Mouse (Mus musculus): ENCODE results near the gene Tsga10ip.
"Not testable (repeated sequence)": the region's sequence is repeated elsewhere in the genome, so short reads cannot be mapped to it uniquely, and the experiment has no call there.

Tsga10ip gene

DNA sequence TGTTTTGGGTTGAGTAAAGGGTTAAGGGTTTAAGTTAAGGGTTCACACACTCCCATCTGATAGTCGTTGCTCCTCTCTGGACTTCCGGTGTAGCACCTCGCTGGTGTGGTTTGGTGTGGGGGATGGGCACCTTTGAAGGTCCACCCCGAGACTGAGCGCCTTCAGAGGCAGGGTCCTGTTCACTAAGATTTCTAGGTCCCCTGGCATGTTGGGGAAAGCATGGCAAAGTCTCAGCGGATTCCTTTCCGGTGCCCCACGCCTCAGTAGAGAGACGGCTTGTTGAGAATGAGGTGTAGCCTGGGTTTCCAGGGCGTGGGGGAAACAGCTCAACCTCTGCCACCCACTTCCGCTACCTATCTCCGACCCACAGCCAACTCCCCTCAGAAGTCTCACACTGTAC lies 12.7 kb downstream of the Tsga10ip start:
- no peak for DNase-seq (ENCODE audit: low read depth, low spot score)

DNA sequence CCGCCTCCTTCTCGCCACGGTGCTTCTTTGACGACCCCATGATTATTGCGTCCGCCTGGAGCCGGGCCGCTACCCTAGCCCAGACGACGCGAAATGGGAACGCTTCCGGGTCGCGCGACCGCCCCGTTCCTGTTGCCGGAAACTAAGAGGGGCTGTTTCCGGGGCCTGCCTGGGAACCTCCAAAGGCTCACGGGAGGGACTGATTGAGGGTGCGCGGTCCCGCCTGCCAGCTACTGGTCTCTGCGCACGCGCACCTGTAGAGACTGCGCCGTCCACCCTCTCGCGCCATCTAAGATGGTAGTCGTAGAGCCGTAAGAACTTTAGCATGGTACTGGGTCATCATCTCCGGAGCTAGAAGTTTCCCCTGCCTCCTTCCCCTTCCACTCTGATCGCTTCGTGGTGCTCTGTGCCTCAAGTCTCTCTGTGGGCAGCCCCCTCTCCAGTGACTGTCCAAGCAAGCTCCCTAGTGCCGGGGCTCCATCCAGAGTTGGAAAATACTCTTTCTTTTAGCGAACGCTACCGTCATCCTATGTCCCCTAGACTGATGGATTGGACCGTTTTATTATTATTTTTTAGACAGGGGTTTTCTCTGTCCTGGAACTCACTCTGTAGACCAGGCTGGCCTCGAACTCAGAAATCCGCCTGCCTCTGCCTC lies 13.6 kb downstream of the Tsga10ip start, which contains the start of gene Sart1:
TSS of gene Sart1 (minus strand) at position 116 of the 655 bp plus-strand sequence.
- peak; percentile 97 for DNase-seq (ENCODE audit: low read depth, low spot score)

DNA sequence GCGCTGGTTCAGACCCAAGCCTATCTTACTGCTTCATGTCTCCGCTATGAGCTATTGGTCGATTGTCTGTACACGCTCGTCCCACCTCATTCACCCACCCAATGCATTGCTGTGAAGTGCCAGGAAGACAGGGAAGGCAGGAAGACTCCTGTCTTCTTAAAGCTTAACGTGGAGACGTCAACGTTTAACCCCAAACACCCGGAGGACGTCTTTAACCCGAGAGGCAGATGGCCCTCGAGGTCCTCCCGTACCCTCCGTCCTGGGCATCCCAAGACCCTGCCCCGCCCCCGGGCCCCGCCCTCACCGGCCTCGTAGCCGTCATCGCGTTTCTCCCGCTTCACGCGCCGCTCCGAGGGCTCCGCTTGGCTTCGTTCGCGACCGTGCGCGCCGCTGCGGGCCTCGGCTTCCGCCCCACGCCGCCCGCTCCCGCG lies 14.3 kb downstream of the Tsga10ip start:
- no peak for DNase-seq (ENCODE audit: low read depth, low spot score)

DNA sequence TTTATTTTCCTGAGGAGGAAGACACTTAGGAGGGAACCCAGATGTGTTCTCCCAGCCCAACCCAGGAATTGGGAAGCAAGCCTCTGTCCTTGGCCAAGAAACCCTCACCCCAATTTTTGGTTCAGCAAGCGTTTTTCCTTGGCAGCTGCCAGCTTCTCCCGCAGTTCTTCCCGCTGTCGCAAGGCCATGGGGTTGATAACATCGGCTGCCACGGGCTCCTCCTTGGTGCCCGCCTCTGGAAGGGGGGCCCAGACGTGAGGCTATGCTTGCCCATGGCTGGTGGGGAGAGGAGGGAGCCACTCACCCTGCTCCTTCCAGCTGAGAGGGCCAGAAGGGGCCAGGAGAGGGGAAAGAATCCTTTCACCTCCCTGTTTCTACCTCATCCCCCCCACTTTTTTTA lies 17.6 kb downstream of the Tsga10ip start:
- no peak for DNase-seq (ENCODE audit: low read depth, low spot score)

DNA sequence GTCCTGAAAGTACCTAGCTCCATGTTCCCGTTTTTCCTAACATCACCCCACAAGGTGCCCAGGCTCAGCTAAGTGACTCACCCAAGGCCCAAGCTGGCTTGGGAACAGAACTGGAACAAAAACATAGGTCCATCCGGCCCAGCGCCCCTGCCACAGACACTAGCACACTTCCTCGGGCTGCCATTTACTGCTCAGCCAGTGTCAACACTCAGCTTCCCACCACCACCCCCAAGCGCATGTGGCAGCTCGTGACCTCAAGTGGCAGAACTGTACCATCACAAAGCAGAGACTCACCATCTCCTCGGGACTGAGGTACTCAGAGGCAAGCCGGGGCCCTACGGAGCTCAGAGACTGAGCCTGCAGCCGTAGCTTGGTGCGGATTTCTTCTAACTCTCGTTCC lies 19.0 kb downstream of the Tsga10ip start:
- no peak for DNase-seq (ENCODE audit: low read depth, low spot score)

DNA sequence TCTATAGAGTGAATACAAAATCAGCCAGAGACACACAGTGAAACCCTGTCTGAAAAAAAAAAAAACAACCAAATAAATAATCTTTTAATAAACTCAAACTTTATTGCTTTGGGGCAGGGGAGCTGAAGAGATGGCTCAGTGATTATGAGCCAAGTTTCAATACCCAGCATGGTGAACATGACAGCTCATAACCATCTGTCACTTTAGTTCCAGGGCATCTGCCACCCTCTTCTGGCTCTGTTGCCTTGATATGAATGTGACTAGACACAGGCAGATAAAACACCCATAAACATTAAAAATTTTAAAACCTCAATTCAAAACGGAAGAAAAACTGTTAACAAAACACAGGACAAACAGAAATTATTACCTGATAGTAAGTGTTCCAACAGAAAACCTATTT lies 24.9 kb downstream of the Tsga10ip start:
- no peak for DNase-seq (ENCODE audit: low read depth, low spot score)

DNA sequence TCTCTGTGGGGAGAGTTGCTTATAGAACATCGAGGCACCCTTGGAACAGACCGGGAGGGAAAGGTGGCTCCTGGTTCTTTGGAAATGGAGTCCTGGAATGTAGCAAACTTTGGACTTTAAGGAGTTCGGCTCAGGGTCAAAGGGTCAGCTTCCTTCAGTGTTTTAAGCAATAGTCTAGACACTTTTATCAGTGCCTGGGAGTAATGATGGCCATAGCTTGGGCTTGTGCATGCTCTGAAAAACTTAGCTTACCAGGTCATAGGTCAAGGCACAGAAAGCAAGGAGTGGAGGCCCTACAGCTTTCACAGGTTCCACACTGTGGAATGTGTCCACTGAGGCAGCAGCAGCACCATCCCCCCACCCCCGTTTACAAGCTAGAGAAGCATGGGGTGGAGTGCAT lies 27.6 kb downstream of the Tsga10ip start:
- DNase-seq (ENCODE audit: low read depth, low spot score), result no peak

DNA sequence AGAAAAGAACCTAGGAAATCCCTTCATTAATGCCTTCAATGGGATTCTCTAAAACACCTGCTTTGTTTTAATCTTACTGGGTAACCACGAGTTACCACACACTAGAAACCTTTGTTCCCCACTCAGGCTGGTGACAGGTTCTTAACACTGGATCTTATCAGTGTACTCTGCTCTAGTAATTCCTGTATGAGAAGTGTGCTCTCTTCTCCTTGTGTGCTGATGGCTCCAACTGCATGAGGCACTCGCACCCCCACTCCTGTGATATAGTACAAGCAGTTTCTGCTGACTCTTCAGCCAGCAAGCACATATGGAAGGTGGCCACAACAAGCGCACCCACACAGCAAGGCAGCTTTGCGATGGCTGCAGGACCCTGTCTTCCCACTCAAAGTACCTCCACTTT lies 28.1 kb downstream of the Tsga10ip start:
- DNase-seq (ENCODE audit: low read depth, low spot score), result no peak

DNA sequence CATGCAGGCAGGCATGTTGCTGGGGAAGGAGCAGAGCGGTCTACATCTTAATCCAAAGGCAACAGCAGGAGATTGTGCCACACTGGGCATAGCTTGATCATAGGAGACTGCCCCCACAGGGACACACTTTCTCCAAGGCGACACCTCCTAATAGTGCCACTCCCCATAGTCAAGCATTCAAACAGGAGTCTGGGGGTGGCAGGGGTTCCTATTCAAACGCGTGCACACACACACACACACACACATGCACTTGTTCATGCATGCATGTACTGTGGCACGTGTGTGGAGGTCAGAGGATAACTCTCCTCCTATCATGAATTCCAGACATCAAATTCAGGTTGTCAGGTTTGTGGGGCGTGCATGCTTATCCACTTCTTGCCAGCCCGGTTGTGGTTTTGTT lies 29.6 kb downstream of the Tsga10ip start:
- no peak for DNase-seq (ENCODE audit: low read depth, low spot score)

DNA sequence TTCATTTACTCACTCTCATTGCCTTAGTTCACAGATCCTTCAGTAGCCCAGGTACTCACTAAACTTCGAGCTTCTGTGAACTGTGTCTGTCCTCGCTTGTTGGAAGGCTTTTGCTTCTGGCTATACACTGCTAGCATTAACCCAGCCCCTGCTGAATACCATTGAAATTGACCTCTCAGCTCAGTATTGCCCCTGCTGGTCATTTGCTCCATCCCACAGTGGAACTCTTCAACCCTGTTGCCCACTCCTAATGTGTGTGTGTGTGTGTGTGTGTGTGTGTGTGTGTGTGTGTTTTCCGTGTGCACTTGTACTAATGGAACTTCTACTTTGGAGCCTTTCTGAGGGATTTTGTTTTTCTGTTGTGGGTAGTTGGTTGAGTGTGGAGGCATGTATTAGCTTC lies 31.4 kb downstream of the Tsga10ip start:
- no peak for DNase-seq (ENCODE audit: low read depth, low spot score)

DNA sequence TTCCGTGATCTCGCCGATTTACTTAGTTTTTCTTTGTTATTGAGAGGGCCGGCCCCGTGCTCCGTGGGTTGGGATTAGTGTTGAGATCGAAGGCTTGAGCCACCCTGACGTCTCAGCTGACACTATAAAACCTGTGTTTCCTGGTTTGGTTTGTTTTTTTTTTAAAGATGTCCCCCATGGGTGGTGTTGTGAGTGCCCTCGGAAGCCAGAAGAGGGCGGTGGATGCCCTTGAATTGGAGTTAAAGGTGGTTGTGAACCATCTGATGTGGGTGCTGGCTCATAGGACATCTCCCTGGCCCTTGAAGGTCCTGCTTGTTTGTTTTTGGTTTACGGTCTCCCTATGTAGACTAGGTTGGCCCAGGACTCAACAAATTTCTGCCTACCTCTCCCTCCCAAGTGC lies 34.9 kb downstream of the Tsga10ip start:
- DNase-seq (ENCODE audit: low read depth, low spot score), result no peak

DNA sequence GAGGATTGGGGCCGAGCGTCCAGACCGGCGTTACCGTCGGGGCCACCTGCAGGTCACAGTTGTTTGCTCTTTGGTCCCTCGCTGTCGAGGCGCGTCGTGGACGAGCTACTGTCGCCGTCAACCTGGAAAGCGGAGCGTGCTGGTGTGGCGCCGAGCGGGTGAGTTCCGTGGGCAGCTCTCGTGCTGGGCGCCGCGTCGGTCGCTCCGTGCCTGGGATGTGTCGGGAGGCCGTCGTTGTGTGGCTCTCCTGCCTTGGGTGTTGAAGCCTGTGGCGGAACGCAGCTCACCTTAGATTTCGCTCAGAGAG lies 35.3 kb downstream of the Tsga10ip start, which contains the start of gene Banf1:
TSS of gene Banf1 (minus strand) at position 116 of the 307 bp plus-strand sequence.
- no peak for DNase-seq (ENCODE audit: low read depth, low spot score)

DNA sequence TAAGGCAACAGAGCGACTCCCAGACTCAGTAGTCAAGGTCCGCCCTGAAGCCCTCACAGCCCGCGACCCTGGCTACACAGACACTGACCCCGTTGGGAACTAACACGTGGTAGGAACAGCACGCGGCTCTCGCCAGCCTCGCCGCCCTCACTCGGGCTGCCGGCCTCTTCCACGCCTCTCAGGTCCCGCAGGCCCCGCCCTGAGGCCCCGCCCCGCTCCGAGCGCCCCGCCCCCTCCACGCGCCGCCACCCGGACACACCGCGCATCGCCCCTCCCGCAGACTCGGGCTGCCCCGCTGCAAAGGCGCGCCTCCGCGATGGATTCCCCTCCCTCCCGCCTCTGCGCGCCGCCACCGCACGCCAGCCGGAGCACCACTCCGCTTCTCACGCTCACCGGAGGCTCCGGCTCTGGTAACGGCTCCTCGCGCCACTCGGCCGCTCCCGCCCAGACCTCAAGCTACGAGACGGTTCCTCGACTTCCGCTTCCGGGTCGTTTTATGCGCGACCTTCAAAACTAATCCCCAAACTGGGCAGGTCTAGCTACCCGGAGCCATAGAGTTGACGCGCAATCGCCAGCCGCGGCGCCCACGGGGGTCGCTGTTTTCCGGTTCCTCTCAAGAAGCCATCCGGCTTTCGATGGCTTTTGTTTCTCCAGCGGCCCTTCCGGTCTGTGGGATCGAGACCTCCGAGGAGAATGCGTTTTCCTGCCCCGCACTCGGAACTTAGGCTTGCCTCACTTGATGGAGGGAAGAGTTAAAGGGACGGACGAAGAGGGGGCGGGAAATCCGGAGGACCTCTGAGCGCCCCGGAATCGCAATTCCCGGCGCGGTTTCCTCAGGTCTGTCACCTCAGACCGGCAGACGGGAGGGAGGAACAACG lies 35.9 kb downstream of the Tsga10ip start, which contains the start of gene Eif1ad:
TSS of gene Eif1ad (plus strand) at position 567 of the 878 bp plus-strand sequence.
- DNase-seq (ENCODE audit: low read depth, low spot score), result peak; percentile 91

DNA sequence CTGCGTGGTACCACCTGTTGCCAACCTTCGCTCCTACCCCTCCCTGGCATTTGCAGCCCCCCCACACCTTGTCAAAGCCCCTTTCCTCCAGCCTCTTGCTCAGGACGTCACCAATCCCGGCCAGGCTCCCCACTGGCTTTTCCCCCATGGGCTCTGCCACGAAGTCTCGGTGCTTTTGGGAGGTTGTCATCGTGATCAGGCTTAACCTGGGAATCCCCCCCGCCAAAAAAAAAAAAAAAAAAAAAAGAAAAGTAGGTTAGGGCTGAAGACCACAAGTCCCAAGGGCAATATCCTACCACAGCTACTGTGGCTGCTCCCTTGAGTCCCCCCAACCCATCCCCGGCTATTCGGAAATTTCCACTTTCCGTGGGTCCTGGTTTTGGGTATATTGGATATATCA lies 36.6 kb downstream of the Tsga10ip start:
- DNase-seq (ENCODE audit: low read depth, low spot score), result no peak

DNA sequence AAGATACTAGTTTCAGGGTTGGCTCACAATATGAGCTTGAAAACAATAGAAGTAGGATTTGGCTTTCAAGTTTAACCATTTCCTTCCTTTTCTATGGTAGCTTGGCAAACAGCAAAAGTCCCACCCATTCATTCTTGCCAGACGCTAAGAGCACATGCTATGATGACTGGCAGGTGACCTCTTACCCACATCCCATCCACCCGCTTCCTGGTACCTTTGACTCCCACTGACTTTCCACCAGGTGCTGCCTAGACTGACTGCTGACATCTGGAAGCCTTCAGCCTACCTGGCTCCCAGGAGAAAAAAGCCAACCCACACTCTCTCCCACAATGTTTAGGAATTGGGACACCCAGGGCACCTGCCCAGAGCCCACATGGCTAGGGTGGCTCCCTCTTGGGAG lies 38.2 kb downstream of the Tsga10ip start:
- no peak for DNase-seq (ENCODE audit: low read depth, low spot score)

DNA sequence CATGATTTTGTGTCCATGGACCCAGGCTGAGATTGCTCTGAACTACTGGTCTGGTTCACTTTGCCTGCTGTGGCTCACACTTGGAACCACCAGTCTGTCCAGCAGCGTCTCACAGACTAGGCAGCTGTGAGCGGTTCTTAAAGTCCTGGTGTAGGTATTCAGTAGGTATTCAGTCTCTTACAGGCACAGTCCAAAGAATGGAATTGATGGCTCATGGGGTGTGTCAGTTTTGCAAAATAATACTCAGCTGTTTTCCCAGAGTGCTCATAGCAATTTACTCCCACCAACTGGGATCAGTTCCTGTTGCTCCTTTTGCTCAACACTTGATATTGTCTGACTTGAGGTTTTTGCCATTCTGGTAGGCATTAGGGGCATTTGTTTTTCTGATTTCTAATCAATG lies 40.1 kb downstream of the Tsga10ip start:
- no peak for DNase-seq (ENCODE audit: low read depth, low spot score)

DNA sequence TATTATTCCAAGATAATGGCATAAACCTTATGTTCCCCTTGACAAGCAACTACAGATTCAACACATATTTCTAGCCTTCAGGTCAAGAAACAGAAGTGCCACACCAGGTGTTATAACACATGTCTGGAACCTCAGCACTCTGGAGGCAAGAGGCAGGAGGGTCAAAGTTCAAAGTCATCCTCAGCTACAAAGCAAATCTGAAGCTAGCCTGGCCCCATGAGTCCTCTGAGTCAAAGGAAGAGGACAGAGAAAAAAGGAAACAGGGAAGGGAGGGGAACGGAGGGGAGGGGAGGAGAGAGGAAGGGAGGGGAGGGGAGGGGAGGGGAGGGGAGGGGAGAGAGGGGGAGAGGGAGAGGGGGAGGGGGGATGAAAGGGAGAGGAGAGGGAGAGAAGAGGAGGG lies 46.2 kb downstream of the Tsga10ip start:
- DNase-seq (ENCODE audit: low read depth, low spot score), result no peak

DNA sequence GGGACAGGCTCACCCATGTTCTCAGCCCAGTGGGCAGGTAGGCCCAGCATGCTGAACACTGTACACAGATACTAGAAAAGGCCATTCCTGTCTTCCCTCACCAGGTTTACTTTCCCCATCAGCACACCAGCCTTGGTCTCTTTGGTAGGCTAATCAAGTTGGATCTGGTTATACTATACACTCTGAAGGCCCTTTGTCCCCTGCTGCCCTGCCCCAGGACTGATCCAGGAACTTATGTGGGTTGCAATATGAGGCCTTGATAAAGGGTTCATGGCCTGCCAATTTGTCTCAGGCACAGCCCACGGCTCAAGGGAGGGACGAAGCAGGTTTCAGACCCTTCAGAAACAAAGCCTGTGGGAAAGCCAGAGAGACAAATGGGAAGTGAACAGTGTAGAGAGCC lies 48.7 kb downstream of the Tsga10ip start:
- no peak for DNase-seq (ENCODE audit: low read depth, low spot score)

DNA sequence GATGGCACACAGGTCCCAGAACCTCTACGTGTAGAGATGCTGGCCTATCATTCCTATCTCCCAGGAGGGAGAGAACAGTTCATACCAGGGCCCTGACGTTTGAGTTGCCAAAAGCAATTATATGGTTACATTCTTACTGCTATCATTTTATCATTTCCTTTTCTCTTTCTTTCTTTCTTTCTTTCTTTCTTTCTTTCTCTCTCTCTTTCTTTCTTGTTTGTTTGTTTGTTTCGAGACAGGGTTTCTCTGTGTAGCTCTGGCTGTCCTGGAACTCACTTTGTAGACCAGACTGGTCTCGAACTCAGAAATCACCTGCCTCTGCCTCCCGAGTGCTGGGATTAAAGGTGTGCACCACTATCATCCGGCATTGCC lies 52.8 kb downstream of the Tsga10ip start, which contains the start of gene Cst6:
TSS of gene Cst6 (minus strand) at position 73 of the 372 bp plus-strand sequence.
- DNase-seq (ENCODE audit: low read depth, low spot score), result not testable (repeated sequence)

DNA sequence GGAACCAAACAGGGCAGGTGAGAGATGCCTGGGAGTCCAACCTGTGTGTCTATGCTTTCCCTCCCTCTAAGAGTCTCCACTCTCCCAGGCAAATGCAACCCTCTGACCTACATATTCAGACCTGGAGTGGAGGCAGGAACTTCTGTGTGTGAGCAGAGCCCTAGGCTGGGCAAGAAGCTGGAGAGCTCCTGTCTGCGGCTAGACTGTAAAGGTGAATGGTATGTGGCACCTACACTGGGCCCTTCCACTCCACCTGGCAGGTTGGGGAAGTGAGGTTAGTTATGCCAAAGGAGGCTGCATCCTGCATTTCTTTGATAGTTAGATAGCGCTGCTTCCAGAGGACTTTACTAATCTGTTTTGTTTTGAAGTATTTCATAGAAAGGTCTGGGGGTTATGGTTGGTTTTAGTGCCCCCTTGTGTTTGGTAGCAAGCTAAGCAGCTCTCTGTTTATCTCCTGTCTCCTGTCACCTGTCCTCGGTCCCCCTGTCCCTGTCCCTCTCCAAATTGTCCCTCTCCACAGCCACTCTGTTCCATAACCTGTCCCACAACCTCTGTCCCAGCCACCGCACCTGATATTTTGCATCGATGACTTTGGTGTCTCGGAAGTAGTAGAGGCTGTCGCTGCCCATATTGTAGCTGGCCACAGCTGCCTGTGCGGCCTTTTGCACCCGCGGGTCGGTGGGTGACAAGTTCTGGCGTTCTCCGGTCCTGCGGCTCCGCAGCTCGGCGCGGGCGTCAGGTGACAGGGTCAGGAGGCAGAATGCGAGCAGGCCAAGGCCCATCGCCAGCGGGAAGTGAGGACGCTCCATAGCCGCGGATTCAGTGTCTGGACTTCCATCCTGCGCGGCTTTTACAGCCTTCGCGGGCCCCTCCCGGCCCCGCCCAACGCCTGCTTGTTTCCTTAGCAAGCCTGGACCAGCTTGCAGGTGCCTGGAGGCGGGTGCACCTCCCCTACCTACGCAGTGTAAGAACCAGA lies 53.5 kb downstream of the Tsga10ip start:
- peak; percentile 34 for DNase-seq (ENCODE audit: low read depth, low spot score)

DNA sequence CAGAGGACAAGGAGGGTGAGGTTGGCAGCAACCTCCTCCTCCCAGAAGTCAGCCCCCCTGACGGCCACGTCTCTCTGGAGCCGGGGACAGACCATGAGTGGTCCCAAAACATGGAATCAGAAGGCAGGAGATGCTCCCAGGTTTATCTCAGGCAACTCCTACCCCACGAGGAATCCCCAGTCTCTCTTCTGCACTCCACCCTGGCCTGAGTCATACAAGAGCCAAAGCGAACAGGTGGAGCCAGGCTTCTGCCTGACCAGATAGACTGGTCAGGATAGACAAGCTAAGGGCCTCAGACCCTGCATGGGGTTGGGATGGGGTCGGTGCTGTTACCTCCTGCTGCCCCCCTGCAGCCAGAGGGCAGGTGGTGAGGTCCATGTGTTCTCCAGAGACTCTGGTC lies 54.3 kb downstream of the Tsga10ip start:
- DNase-seq (ENCODE audit: low read depth, low spot score), result no peak
